Mouse (Mus musculus) C2C12 (cell line): ENCODE measurements around the gene Dnlz. TPM values are rescaled to one million over a fixed set of nuclear protein-coding genes. Genes with fewer than 3 reads are reported as not detected.

ENCODE experiments used
- H3K27me3 ChIP-seq: one replicate; pipeline ENCODE4 v1.6.1; 2011; ENCODE audit not compliant: control insufficient read depth, insufficient read depth, insufficient read length
- H3K36me3 ChIP-seq: one replicate; pipeline ENCODE4 v1.6.1; 2011; ENCODE audit not compliant: control insufficient read depth, insufficient read depth
- H3K4me3 ChIP-seq: one replicate; pipeline ENCODE4 v1.5.1; 2011; ENCODE audit warnings: mild to moderate bottlenecking, control low read depth; ENCODE audit not compliant: poor library complexity, insufficient read depth, severe bottlenecking
- H3K79me2 ChIP-seq: one replicate; pipeline ENCODE4 v1.6.1; 2011; ENCODE audit not compliant: control insufficient read depth, insufficient read depth
- H3K79me3 ChIP-seq: one replicate; pipeline ENCODE4 v1.6.1; 2011; ENCODE audit warnings: low read depth, control low read depth
- H3ac ChIP-seq: one replicate; pipeline ENCODE3; 2011; ENCODE audit warnings: low read depth; ENCODE audit not compliant: control insufficient read depth, insufficient read length
- CEBPB ChIP-seq: IDR thresholded peaks from one replicate; pipeline ENCODE4 v1.6.1; 2011; ENCODE audit warnings: low read depth, mild to moderate bottlenecking, control low read depth, moderate library complexity
- CTCF ChIP-seq: IDR thresholded peaks from one replicate; pipeline ENCODE4 v1.5.1; 2011; ENCODE audit not compliant: control insufficient read depth, insufficient read depth, insufficient read length
- FOSL1 ChIP-seq: IDR thresholded peaks from one replicate; pipeline ENCODE4 v1.8.0; 2011; ENCODE audit warnings: mild to moderate bottlenecking, low read length; ENCODE audit not compliant: poor library complexity, insufficient read depth, severe bottlenecking
- MAX ChIP-seq: IDR thresholded peaks from one replicate; pipeline ENCODE4 v1.6.1; 2011; ENCODE audit warnings: mild to moderate bottlenecking, control low read depth
- MYOD1 ChIP-seq: IDR thresholded peaks from one replicate; pipeline ENCODE4 v1.6.1; 2011; ENCODE audit warnings: low read depth; ENCODE audit not compliant: control insufficient read depth, insufficient read length
- MYOG ChIP-seq: IDR thresholded peaks from one replicate; pipeline ENCODE4 v1.6.1; 2011; ENCODE audit not compliant: control insufficient read depth, insufficient read length; ENCODE audit errors: extremely low read depth
- USF1 ChIP-seq: IDR thresholded peaks from one replicate; pipeline ENCODE4 v1.6.1; 2011; ENCODE audit warnings: low read depth, mild to moderate bottlenecking, control low read depth, moderate library complexity
- polyA plus RNA-seq: library from polyadenylated mRNA; unstranded; fragments of >200 nt; fragmentation: generic; extraction: Trizol; gene quantifications from one replicate; pipeline ENCODE4 v1.2.1, GENCODE M21; 2012; ENCODE audit warnings: missing spikeins

Dnlz gene
- polyA plus RNA-seq, 1 experiment, result 35.6 TPM

- Histone ChIP-seq H3K79me2 (peaks cover 41% of the 10 kb centered on the region), H3ac (peak overlapping the region; percentile 74), H3K36me3 (no peaks in the 10 kb centered on the region), H3K27me3 (no peaks in the 10 kb centered on the region), H3K79me3 (peaks cover 2% of the 10 kb centered on the region), H3K4me3 (peak overlapping the region; percentile 65)
- TF ChIP-seq MYOD1, result peak; percentile 28
- no peak for TF ChIP-seq FOSL1
- no peak for TF ChIP-seq MYOG
- TF ChIP-seq CEBPB, result no peak
- no peak for TF ChIP-seq CTCF
Measured at GRCm38 (mm10) chr2:26316576-26317246, 35.2 kb downstream of the Dnlz start.

DNA sequence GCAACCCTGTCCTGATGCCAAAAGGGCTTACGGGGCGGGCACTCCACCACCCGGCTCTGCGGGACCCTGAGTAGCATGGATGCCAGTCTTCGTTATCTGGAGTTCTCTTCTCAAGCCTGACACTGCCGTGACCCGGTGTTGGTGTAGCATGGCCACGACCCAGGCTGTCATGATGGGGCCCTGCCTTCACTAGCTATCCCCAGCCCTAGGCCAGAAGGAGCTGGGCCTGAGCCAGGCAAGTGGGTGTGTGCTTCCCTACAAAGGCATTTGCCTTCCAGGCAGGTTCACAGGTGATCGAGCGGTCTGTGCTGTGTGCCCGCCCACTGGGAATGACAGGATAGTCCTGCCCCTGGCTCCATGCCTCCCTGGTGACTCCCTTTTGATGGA, 36.0 kb downstream of the Dnlz start:
- peaks cover 37% of the 10 kb centered on the region for H3K79me2 ChIP-seq
- peak overlapping the region; percentile 65 for H3K4me3 ChIP-seq
- TF ChIP-seq MAX (no peak), USF1 (no peak), FOSL1 (no peak), MYOG (no peak), CEBPB (no peak), MYOD1 (no peak), CTCF (no peak)
- H3K36me3 ChIP-seq, result no peaks in the 10 kb centered on the region
- H3ac ChIP-seq, result peak overlapping the region; percentile 74
- peaks cover 2% of the 10 kb centered on the region for H3K79me3 ChIP-seq
- no peaks in the 10 kb centered on the region for H3K27me3 ChIP-seq

GRCm38 (mm10) chr2:26315072-26315924, 36.6 kb downstream of the Dnlz start, which contains the start of gene Gpsm1:
Gene Gpsm1, plus strand, starts transcription at chr2:26315515.
- peak within 1 kb of the TSS; percentile 74 for H3ac ChIP-seq
- peaks cover 2% of the 10 kb centered on the region for H3K79me3 ChIP-seq
- no peak for TF ChIP-seq CEBPB
- TF ChIP-seq USF1, result no peak
- peak; percentile 12 for TF ChIP-seq MAX
- H3K27me3 ChIP-seq, result no peaks in the 10 kb centered on the region
- no peaks in the 10 kb centered on the region for H3K36me3 ChIP-seq
- H3K79me2 ChIP-seq, result peaks cover 31% of the 10 kb centered on the region
- H3K4me3 ChIP-seq, result peak within 1 kb of the TSS; percentile 65

- Histone ChIP-seq H3K36me3 (no peaks in the 10 kb centered on the region), H3K27me3 (no peaks in the 10 kb centered on the region), H3K79me2 (peaks cover 29% of the 10 kb centered on the region), H3ac (no peak overlapping the region), H3K79me3 (peaks cover 2% of the 10 kb centered on the region), H3K4me3 (peak overlapping the region; percentile 65)
- TF ChIP-seq CTCF, result no peak
- TF ChIP-seq MYOD1, result no peak
- no peak for TF ChIP-seq FOSL1
- TF ChIP-seq MYOG, result no peak
- no peak for TF ChIP-seq USF1
Measured at GRCm38 (mm10) chr2:26314281-26315071, 37.4 kb downstream of the Dnlz start.

- no peak for TF ChIP-seq MYOG
- TF ChIP-seq CEBPB, result no peak
- no peak for TF ChIP-seq FOSL1
- TF ChIP-seq CTCF, result no peak
- no peak for TF ChIP-seq MYOD1
- Histone ChIP-seq H3ac (no peak overlapping the region), H3K79me3 (peaks cover 2% of the 10 kb centered on the region), H3K79me2 (peaks cover 21% of the 10 kb centered on the region), H3K27me3 (no peaks in the 10 kb centered on the region), H3K36me3 (no peaks in the 10 kb centered on the region), H3K4me3 (no peak overlapping the region)
Measured at GRCm38 (mm10) chr2:26313394-26313793, 38.5 kb downstream of the Dnlz start.
